Mouse (Mus musculus): ENCODE results near the gene Syf2. TPM values are rescaled to one million over a fixed set of nuclear protein-coding genes. Genes with fewer than 3 reads are reported as not detected.
A peak's percentile ranks its signal among the peaks of the same experiment; 100 is the strongest.

The Syf2 gene
- polyA plus RNA-seq, 1 experiment from 2014 or later, result 85.0 TPM

DNA sequence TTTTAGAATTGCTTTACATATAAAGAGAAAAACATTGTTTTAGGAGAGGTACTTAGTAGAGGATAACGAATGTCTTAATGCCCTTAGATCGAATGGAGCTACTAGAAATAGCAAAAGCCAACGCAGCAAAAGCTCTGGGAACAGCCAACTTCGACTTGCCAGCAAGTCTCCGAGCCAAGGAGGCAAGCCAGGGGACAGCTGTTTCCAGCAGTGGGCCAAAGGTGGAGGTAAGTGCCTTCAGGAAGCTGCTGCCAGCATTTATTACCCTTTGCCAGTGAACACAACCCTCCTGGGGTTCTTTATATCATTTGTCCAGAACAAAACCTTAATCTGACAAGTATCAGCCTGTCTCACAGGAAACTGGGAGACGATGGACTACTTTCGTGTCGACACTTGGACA is 5.5 kb upstream of the Syf2 start:
- Histone ChIP-seq H3K4me3 (0 out of 2 replicates have a peak overlapping the region, but pooled peaks have one; percentile 18), H3K4me2 (replicated peaks) (peak overlapping the region; percentile 92), H3K27me3 (replicated peaks) (no peaks in the 10 kb centered on the region), H3K9ac (peak overlapping the region; percentile 40; the same call in 1 of the 2 replicates), H3K27ac (no peak overlapping the region), H3K4me1 (peaks cover 21% of the 10 kb centered on the region), H3K36me3 (peaks cover 33% of the 10 kb centered on the region), H3K9me3 (no peaks in the 10 kb centered on the region)
- no peak for ATAC-seq (ENCODE audit: low FRiP score, low read depth)
- WGBS, result 87% methylated on average over 8 of the region's 8 CpGs

- peaks cover 41% of the 10 kb centered on the region for H3K36me3 ChIP-seq
- H3K9ac ChIP-seq, result no peak overlapping the region
- ATAC-seq (ENCODE audit: low FRiP score, low read depth), result no peak
- 80% methylated on average over 5 of the region's 5 CpGs for WGBS
- no peaks in the 10 kb centered on the region for H3K9me3 ChIP-seq
- H3K4me2 ChIP-seq (replicated peaks), result no peak overlapping the region
- H3K4me1 ChIP-seq, result peaks cover 27% of the 10 kb centered on the region
- H3K4me3 ChIP-seq, result no peak overlapping the region
- no peak overlapping the region for H3K27ac ChIP-seq
- H3K27me3 ChIP-seq (replicated peaks), result no peaks in the 10 kb centered on the region
These were observed 2.8 kb upstream of the Syf2 start for GRCm38 (mm10) chr4:134927815-134928463.

DNA sequence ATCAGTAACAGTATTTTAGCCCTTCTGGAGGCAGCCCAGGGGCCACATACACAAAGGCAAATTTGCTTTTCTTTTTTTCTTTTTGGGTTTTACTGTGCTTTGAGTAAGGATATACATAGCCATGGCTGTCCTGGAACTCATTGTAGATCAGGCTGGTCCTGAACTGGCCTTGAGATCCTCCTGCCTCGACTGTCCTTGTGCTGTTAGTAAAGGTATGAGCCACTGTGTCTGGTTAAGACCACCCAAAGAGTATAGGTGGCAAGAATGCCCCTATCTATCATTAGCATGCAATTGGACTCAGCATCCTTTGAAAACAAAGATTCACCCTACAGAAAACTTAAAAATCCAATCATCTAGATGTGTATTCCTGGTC is 2.2 kb upstream of the Syf2 start:
- Histone ChIP-seq H3K4me2 (replicated peaks) (no peak overlapping the region), H3K9ac (no peak overlapping the region), H3K4me1 (peaks cover 27% of the 10 kb centered on the region), H3K27ac (no peak overlapping the region), H3K4me3 (no peak overlapping the region), H3K9me3 (no peaks in the 10 kb centered on the region), H3K36me3 (peaks cover 45% of the 10 kb centered on the region), H3K27me3 (replicated peaks) (no peaks in the 10 kb centered on the region)
- no peak for ATAC-seq (ENCODE audit: low FRiP score, low read depth)
- whole genome bisulfite sequencing, result 91% methylated on average over 1 of the region's 1 CpGs

GRCm38 (mm10) chr4:134929536-134929935 is 1.2 kb upstream of the Syf2 start:
- Histone ChIP-seq H3K36me3 (peaks cover 55% of the 10 kb centered on the region), H3K4me3 (no peak overlapping the region), H3K9me3 (no peaks in the 10 kb centered on the region), H3K4me2 (replicated peaks) (no peak overlapping the region), H3K9ac (no peak overlapping the region), H3K27me3 (replicated peaks) (no peaks in the 10 kb centered on the region), H3K27ac (no peak overlapping the region), H3K4me1 (peaks cover 27% of the 10 kb centered on the region)
- 85% methylated on average over 4 of the region's 4 CpGs for WGBS
- ATAC-seq (ENCODE audit: low FRiP score, low read depth), result no peak

GRCm38 (mm10) chr4:134930190-134930589 is 508 bp upstream of the Syf2 start:
- no peak overlapping the region for H3K27ac ChIP-seq
- peaks cover 25% of the 10 kb centered on the region for H3K4me1 ChIP-seq
- H3K9me3 ChIP-seq, result no peaks in the 10 kb centered on the region
- H3K36me3 ChIP-seq, result peaks cover 60% of the 10 kb centered on the region
- WGBS, result 31% methylated on average over 9 of the region's 9 CpGs
- H3K4me3 ChIP-seq, result peak overlapping the region; percentile 89
- H3K27me3 ChIP-seq (replicated peaks), result no peaks in the 10 kb centered on the region
- no peak for ATAC-seq (ENCODE audit: low FRiP score, low read depth)
- H3K9ac ChIP-seq, result peak overlapping the region; percentile 22; the same call in 1 of the 2 replicates
- H3K4me2 ChIP-seq (replicated peaks), result peak overlapping the region; percentile 82

- 61% methylated on average over 17 of the region's 17 CpGs for WGBS
- no peaks in the 10 kb centered on the region for H3K27me3 ChIP-seq (replicated peaks)
- H3K36me3 ChIP-seq, result peaks cover 51% of the 10 kb centered on the region
- ATAC-seq (ENCODE audit: low FRiP score, low read depth), result no peak
- no peaks in the 10 kb centered on the region for H3K4me1 ChIP-seq
- H3K9ac ChIP-seq, result no peak overlapping the region
- no peak overlapping the region for H3K4me2 ChIP-seq (replicated peaks)
- no peak overlapping the region for H3K4me3 ChIP-seq
- no peaks in the 10 kb centered on the region for H3K9me3 ChIP-seq
- H3K27ac ChIP-seq, result no peak overlapping the region
These were observed 6.8 kb downstream of the Syf2 start for GRCm38 (mm10) chr4:134937240-134938176.

DNA sequence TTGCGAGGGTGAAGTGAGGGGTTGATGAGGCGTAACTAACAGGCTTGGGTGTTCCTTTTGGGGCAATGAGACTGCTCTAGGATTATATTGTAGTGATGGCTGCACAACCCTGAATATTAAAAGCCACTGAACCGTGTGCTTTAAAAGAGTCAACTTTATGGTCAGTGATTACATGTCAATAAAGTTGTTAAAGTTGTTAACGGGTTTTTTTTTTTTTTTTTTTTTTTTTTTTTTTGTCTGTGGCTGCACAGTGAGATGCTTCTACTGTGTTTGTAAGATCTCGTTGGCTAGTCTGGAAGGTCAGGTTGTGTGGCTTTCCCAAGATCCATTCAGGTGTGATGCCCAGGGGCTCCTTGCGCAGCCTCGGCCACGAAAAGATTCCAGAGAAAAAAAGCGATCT is 9.2 kb downstream of the Syf2 start:
- H3K27me3 ChIP-seq (replicated peaks), result peaks cover 12% of the 10 kb centered on the region; the same call in 1 of the 2 replicates
- no peak overlapping the region for H3K4me3 ChIP-seq
- H3K36me3 ChIP-seq, result peaks cover 29% of the 10 kb centered on the region
- peak overlapping the region; percentile 39 for H3K4me2 ChIP-seq (replicated peaks)
- no peaks in the 10 kb centered on the region for H3K9me3 ChIP-seq
- no peak for ATAC-seq (ENCODE audit: low FRiP score, low read depth)
- WGBS, result 34% methylated on average over 9 of the region's 9 CpGs
- no peak overlapping the region for H3K9ac ChIP-seq
- H3K4me1 ChIP-seq, result no peaks in the 10 kb centered on the region
- H3K27ac ChIP-seq, result no peak overlapping the region

DNA sequence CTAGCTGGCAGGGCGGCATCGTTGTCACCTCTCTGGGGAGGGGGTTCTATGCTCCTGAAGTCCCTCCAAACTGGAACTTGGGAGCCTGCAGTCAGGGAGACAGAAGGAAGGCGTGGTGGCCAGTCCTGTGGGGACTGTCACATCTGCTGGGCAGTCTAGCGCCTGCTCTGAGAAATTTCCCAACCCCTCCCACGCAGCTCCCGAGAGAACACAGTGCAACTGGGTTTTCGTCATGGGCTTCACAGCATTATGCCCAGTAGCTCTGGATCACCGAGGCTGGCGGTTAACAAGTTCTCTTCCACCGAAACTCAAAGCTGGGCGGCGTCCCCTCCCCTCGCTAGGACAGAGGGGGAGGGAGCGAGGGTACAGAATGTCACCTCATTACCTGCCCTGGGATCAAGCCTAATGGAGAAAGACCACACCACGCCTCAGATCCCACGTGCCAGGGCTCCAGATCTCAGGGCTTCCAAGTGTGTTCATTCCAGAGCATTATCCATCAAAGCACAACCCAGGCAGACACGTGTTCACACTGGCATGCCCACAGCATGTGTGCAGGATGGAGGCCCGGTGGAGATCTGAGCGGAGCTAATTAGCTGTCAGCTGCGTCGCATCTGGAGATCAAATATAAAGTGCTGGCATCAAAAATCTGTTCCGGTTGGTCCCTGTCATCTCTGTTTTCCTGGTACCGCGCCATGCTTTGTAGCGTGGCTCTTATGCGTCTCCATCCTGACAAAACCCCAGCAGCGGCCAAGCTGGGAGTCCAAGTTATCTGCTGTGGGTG is 13.2 kb downstream of the Syf2 start:
- 55% methylated on average over 27 of the region's 27 CpGs for WGBS
- no peaks in the 10 kb centered on the region for H3K4me1 ChIP-seq
- no peak overlapping the region for H3K4me3 ChIP-seq
- no peaks in the 10 kb centered on the region for H3K9me3 ChIP-seq
- H3K36me3 ChIP-seq, result no peaks in the 10 kb centered on the region
- H3K9ac ChIP-seq, result no peak overlapping the region
- H3K27ac ChIP-seq, result no peak overlapping the region
- no peak for ATAC-seq (ENCODE audit: low FRiP score, low read depth)
- H3K4me2 ChIP-seq (replicated peaks), result no peak overlapping the region
- H3K27me3 ChIP-seq (replicated peaks), result peaks cover 18% of the 10 kb centered on the region; the same call in 1 of the 2 replicates

DNA sequence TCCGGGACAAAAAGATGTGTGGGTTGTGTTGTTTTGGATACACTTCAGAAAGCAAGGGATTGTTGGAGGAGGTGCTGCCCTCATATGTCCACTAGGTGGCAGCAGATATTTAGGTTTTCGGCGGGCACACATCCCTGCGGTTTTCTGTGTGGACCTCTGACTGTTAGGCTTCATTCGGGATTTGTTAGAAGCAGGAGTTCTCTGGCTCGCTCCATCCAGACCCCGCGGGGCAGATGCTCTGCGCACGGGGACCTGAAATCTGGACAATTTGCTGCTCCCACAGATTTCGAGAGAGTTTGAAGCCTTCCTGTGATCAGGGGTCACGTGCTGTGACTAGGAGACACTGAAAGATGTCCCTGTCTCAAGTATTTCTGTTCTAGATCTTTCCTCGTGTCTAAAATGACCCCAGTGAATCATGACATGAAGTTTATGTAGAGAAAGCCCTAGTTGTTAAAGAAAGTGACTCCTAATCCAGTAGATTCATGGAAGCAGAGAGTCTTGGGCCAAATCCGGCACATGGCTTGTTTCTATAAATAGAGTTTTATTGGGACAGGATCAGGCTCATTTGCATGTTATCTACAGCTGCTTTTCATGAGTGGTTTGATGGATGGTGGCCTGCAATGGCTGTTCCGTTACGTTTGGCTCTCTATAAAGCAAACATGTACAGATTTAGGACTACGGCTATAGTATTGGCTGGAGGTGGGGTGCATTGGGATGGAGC is 15.5 kb downstream of the Syf2 start:
- Histone ChIP-seq H3K27ac (no peak overlapping the region), H3K9me3 (no peaks in the 10 kb centered on the region), H3K36me3 (no peaks in the 10 kb centered on the region), H3K9ac (no peak overlapping the region), H3K4me1 (no peaks in the 10 kb centered on the region), H3K4me3 (no peak overlapping the region), H3K27me3 (replicated peaks) (peaks cover 18% of the 10 kb centered on the region; the same call in 1 of the 2 replicates), H3K4me2 (replicated peaks) (peak overlapping the region; percentile 53)
- 0 out of 2 replicates have a peak, but pooled peaks have one; percentile 33 for ATAC-seq (ENCODE audit: low FRiP score, low read depth)
- WGBS, result 15% methylated on average over 17 of the region's 17 CpGs

GRCm38 (mm10) chr4:134950518-134951091 is 19.9 kb downstream of the Syf2 start:
- no peak for ATAC-seq (ENCODE audit: low FRiP score, low read depth)
- 31% methylated on average over 11 of the region's 11 CpGs for WGBS
- H3K4me3 ChIP-seq, result no peak overlapping the region
- H3K9me3 ChIP-seq, result no peaks in the 10 kb centered on the region
- no peak overlapping the region for H3K4me2 ChIP-seq (replicated peaks)
- no peak overlapping the region for H3K9ac ChIP-seq
- 0 out of 2 replicates have a peak, but pooled peaks cover 6% of the 10 kb centered on the region for H3K27me3 ChIP-seq (replicated peaks)
- no peaks in the 10 kb centered on the region for H3K4me1 ChIP-seq
- no peak overlapping the region for H3K27ac ChIP-seq
- H3K36me3 ChIP-seq, result no peaks in the 10 kb centered on the region

DNA sequence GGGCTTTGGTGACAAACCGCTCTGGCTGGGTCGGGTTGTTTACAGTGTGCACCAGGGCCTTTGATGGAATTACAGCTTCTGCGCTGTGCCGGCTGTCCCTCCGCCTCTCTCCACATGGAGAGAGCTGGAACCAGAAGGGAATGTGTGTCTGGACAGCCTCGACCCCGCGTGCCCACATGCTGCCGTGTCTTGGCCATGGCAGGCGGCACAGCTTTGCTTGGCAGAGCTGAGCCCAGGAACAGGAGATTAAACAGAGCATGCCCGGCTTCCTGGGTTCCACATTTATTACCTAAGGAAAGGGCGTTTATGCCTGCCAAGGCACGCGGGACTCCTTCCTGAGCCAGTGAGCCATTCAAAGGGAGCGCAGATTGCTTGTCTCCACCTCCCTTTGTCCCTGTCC is 23.8 kb downstream of the Syf2 start:
- 12% methylated on average over 15 of the region's 15 CpGs for WGBS
- H3K4me2 ChIP-seq (replicated peaks), result 0 out of 2 replicates have a peak overlapping the region, but pooled peaks have one; percentile 10
- H3K9ac ChIP-seq, result no peak overlapping the region

More for the DNA sequence above, 23.8 kb downstream of the Syf2 start:
- ATAC-seq (ENCODE audit: low FRiP score, low read depth), result no peak
- no peak overlapping the region for H3K27ac ChIP-seq
- H3K4me3 ChIP-seq, result no peak overlapping the region
- H3K36me3 ChIP-seq, result no peaks in the 10 kb centered on the region
- no peaks in the 10 kb centered on the region for H3K4me1 ChIP-seq
- no peaks in the 10 kb centered on the region for H3K9me3 ChIP-seq
- 0 out of 2 replicates have a peak, but pooled peaks cover 11% of the 10 kb centered on the region for H3K27me3 ChIP-seq (replicated peaks)

Measured in neural tube, embryonic 12.5 days (tissue).